Mouse (Mus musculus) kidney, adult 11 months (tissue): ENCODE data around the gene Ethe1.
"Not testable (repeated sequence)": the region's sequence is repeated elsewhere in the genome, so short reads cannot be mapped to it uniquely, and the experiment has no call there.

Experiments used
- DNase-seq: peaks from one replicate; pipeline ENCODE4 v3.0.0; 2022

Gene Ethe1

GRCm38 (mm10) chr7:24614816-24615215 lies 27.5 kb downstream of the Ethe1 start:
- no peak for DNase-seq

GRCm38 (mm10) chr7:24617763-24618162 lies 30.4 kb downstream of the Ethe1 start:
- DNase-seq, result no peak

GRCm38 (mm10) chr7:24618374-24618773 lies 31.0 kb downstream of the Ethe1 start:
- not testable (repeated sequence) for DNase-seq

- no peak for DNase-seq
Observed at GRCm38 (mm10) chr7:24619671-24620397, 32.5 kb downstream of the Ethe1 start.

GRCm38 (mm10) chr7:24621193-24621592 lies 33.9 kb downstream of the Ethe1 start:
- no peak for DNase-seq

GRCm38 (mm10) chr7:24622967-24623366 lies 35.6 kb downstream of the Ethe1 start:
- DNase-seq, result no peak

- peak; percentile 79 for DNase-seq
Observed at GRCm38 (mm10) chr7:24628685-24629610, 41.6 kb downstream of the Ethe1 start.

- DNase-seq, result no peak
Observed at GRCm38 (mm10) chr7:24629672-24630071, 42.3 kb downstream of the Ethe1 start.

GRCm38 (mm10) chr7:24630116-24630880 lies 43.0 kb downstream of the Ethe1 start:
- no peak for DNase-seq

- no peak for DNase-seq
Observed at GRCm38 (mm10) chr7:24636264-24636663, 48.9 kb downstream of the Ethe1 start, which contains the start of gene Lypd3. Lypd3 (plus strand) TSS chr7:24636550.

GRCm38 (mm10) chr7:24637046-24637445 lies 49.7 kb downstream of the Ethe1 start:
- no peak for DNase-seq

- no peak for DNase-seq
Observed at GRCm38 (mm10) chr7:24638026-24638856, 50.9 kb downstream of the Ethe1 start.

- no peak for DNase-seq
Observed at GRCm38 (mm10) chr7:24640450-24640849, 53.1 kb downstream of the Ethe1 start.

- peak; percentile 53 for DNase-seq
Observed at GRCm38 (mm10) chr7:24642491-24642890, 55.1 kb downstream of the Ethe1 start.

- no peak for DNase-seq
Observed at GRCm38 (mm10) chr7:24644492-24644891, 57.1 kb downstream of the Ethe1 start.

GRCm38 (mm10) chr7:24644996-24645395 lies 57.7 kb downstream of the Ethe1 start:
- DNase-seq, result no peak

GRCm38 (mm10) chr7:24646486-24646885 lies 59.1 kb downstream of the Ethe1 start:
- no peak for DNase-seq

- DNase-seq, result peak; percentile 55
Observed at GRCm38 (mm10) chr7:24653681-24654080, 66.3 kb downstream of the Ethe1 start.
